Mouse (Mus musculus): ENCODE data around the gene Kdelc2. TPM values are rescaled to one million over a fixed set of nuclear protein-coding genes. Genes with fewer than 3 reads are reported as not detected.

Gene Kdelc2
- total RNA-seq, 2 experiments from 2014 or later: 6.1 to 6.6 TPM

DNA sequence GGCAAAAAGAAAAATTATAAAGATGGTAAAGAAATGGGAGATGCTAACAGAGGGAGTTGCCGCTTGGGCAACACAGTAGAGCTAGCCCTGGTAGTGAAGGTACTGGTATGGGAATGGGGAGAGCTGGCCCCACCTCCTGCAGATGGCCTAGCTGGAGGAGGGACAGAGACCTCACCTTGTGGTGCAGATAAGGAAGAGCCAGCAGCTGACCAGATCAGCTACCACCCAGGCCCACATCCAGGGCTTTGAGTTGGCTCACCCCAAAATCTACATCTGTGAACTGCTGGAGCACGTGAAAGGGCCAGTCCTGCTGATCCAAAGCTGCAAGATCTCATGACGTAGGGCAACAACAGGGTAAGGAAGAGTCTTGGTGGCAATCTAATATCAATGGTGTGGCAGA is 42.9 kb downstream of the Kdelc2 start:
- intact Hi-C loops (cut with DNase I): no loop called here
- DNase-seq (ENCODE audit: low spot score in 2 of 2): no peak

DNA sequence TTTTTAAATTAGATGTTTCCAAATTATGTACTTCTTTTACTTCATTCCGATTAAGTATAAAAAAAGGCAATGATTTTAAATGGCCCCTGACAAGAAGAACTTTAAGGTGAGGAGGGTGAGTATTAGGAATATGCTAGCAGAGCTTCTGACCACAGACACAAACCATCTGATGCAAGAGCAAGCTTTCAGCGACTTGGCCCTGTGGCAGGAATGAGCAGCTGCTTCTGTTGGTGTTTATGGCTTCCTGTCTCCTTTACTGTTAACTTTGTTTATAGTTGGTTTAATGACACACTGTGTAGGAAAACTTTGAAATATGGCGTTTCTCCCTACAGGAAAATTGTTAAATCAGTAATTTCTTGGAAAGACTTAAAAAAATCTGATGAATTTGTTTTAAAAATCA is 43.8 kb downstream of the Kdelc2 start:
- intact Hi-C loops (cut with DNase I): no loop called here
- DNase-seq (ENCODE audit: low spot score in 2 of 2): no peak

GRCm38 (mm10) chr9:53435830-53436570 is 52.2 kb downstream of the Kdelc2 start:
- no peak for DNase-seq (ENCODE audit: low spot score in 2 of 2)
- intact Hi-C loops (cut with DNase I): no loop called here

DNA sequence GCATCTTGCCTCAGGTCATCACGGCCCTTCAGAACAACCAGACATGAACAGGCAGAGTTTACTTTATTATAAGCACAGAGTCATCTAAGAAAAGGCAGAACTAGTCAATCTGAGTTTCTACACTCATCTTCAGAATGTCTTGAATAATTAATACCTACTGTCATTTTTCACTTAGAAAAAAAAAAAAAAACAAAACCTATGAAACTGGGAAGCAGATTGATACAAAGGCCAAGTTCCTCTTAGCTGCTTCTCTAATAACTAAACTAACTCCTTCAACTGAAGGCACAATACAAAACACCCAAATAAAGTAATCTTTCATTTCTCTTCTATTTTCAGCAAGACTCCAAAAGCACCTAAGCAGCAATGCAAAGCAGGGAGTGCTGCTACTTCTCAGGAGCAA is 66.8 kb downstream of the Kdelc2 start:
- DNase-seq (ENCODE audit: low spot score in 2 of 2): no peak
- intact Hi-C loops (cut with DNase I): no loop called here

Small RNA genes within 50 kb of the gene (microRNA-seq; reads per million reads assigned to microRNA genes)
- gene Mir130c: not detected

Other genes with a start within 250 kb of the Kdelc2 start
- 10 to 100 TPM; 20.1 to 21.5 TPM for gene Ddx10, start 136.0 kb upstream of the Kdelc2 start, total RNA-seq (2021)
- gene Exph5, start 82.4 kb upstream of the Kdelc2 start, total RNA-seq (2021): 10 to 100 TPM; 26.8 to 29.0 TPM
- 1 to 10 TPM in 1 of 2 experiments, under 1 TPM in 1; 0.30 to 1.2 TPM for gene 4930550C14Rik, start 18.3 kb downstream of the Kdelc2 start, total RNA-seq (2021)
- 10 to 100 TPM; 13.2 to 18.5 TPM for gene Atm, start 152.7 kb downstream of the Kdelc2 start, total RNA-seq (2021)
- 10 to 100 TPM; 16.7 to 19.9 TPM for gene Npat, start 153.0 kb downstream of the Kdelc2 start, total RNA-seq (2021)
- 10 to 100 TPM; 49.8 to 53.4 TPM for gene Acat1, start 226.4 kb downstream of the Kdelc2 start, total RNA-seq (2021)

Data from left cerebral cortex, postnatal 36 days (tissue).